Mouse (Mus musculus): ENCODE data around the gene Ddx1. TPM values are rescaled to one million over a fixed set of nuclear protein-coding genes. Genes with fewer than 3 reads are reported as not detected.
A peak's percentile ranks its signal among the peaks of the same experiment; 100 is the strongest.

Gene Ddx1
- polyA plus RNA-seq (2015; fragmentation: Nextera tagmentation; extraction: Ambion mirVana) = 52.4 and 54.0 TPM in 2 replicates

DNA sequence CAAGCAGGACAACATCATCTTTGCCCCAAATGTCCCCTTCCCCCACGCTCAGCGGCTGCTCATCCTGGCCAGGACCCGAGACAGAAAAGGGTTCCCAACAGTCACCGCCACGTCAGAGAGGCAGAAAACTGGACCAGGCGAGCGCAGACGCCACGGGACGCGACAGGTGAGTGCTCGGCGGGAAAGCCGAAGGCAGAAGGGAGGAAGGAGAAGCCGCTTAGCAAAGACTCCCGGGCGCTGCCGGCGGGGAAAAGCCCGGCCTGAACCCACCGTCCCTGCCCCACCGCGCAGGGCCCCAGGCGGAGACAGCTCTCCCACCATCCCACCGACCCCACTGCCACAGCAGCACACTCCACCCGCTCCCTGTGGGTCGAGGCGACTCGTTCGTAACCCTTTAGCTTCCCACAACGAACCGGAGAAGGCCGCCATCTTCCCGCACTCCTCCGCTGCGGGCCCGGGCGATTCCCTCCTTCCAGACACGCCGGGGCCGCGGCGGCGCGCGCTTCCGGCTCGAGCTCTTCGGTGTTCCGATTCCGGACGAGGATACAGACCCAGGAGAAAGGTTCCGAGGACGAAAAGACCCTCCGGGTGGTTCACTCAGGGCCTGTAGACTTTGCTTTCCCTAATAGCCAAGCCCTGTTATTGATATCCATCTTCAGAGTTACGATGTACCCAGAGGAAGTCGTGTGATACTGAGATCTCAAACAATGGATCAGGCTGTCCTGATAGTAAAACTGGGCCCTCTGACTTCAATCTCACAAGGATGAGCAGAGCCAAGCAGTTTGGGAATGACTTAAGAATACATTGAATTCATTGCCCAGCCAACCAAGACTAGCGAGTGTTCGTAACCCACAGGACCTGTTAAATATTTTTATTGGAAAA, at the start of gene Ddx1:
Ddx1 (minus strand) TSS at position 523 of the 882 bp plus-strand sequence.
- peak; percentile 85 for ATAC-seq (ENCODE audit: insufficient read depth)
- peak within 1 kb of the TSS; percentile 70 for H3K27ac ChIP-seq (replicated peaks)
- H3K4me3 ChIP-seq (replicated peaks) = peak within 1 kb of the TSS; percentile 75
- 2% methylated on average over 59 of the region's 59 CpGs for WGBS (ENCODE audit: insufficient replicate concordance)
- peak within 1 kb of the TSS; percentile 85 for H3K9ac ChIP-seq
- H3K4me1 ChIP-seq (replicated peaks) = peaks cover 14% of the 10 kb centered on the region
- no peaks in the 10 kb centered on the region for H3K9me3 ChIP-seq (replicated peaks)
- peaks cover 4% of the 10 kb centered on the region; the same call in 1 of the 2 replicates for H3K27me3 ChIP-seq
- H3K4me2 ChIP-seq = peak within 1 kb of the TSS; percentile 60
- H3K36me3 ChIP-seq (replicated peaks) = peaks cover 18% of the 10 kb centered on the region

DNA sequence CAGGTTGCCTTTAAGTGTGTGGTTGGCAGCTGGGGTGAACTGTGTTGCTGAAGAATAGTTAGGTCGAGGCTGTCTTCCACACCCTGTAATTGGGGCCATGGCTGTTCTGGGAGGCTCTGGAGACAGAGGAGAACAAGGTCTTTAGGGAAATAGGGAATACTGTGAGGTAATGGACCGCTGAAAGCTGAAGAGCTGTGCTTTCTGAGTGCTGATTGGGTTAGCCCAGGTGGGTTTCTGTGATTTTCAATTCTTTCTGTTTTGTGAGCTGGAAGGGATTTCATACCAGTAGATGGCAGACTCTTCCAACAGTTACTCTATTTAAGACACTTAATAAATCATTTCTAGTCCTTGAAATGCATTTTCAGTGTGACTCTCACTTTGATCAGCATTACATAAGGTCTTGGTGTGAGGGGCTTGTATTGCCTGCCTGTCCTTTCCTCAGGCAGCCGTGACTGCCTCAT, 44.4 kb upstream of the Ddx1 start:
- 60% methylated on average over 3 of the region's 3 CpGs for WGBS (ENCODE audit: insufficient replicate concordance)
- Histone ChIP-seq H3K27me3 (no peaks in the 10 kb centered on the region), H3K4me3 (replicated peaks) (no peak overlapping the region), H3K36me3 (replicated peaks) (no peaks in the 10 kb centered on the region), H3K4me1 (replicated peaks) (no peaks in the 10 kb centered on the region), H3K4me2 (no peak overlapping the region), H3K9me3 (replicated peaks) (no peaks in the 10 kb centered on the region), H3K9ac (no peak overlapping the region), H3K27ac (replicated peaks) (no peak overlapping the region)
- no peak for ATAC-seq (ENCODE audit: insufficient read depth)

- 70% methylated on average over 2 of the region's 2 CpGs for WGBS (ENCODE audit: insufficient replicate concordance)
- Histone ChIP-seq H3K27me3 (no peaks in the 10 kb centered on the region), H3K4me2 (no peak overlapping the region), H3K27ac (replicated peaks) (no peak overlapping the region), H3K9me3 (replicated peaks) (no peaks in the 10 kb centered on the region), H3K36me3 (replicated peaks) (0 out of 2 replicates have a peak, but pooled peaks cover 5% of the 10 kb centered on the region), H3K9ac (no peak overlapping the region), H3K4me3 (replicated peaks) (no peak overlapping the region), H3K4me1 (replicated peaks) (no peaks in the 10 kb centered on the region)
- no peak for ATAC-seq (ENCODE audit: insufficient read depth)
Measured at GRCm38 (mm10) chr12:13291453-13291852, 42.4 kb upstream of the Ddx1 start.

- H3K27me3 ChIP-seq = no peaks in the 10 kb centered on the region; the same call in 1 of the 2 replicates
- 37% methylated on average over 16 of the region's 16 CpGs for WGBS (ENCODE audit: insufficient replicate concordance)
- H3K4me1 ChIP-seq (replicated peaks) = peaks cover 18% of the 10 kb centered on the region
- H3K9ac ChIP-seq = peak overlapping the region; percentile 80
- peak overlapping the region; percentile 70 for H3K4me2 ChIP-seq
- H3K9me3 ChIP-seq (replicated peaks) = no peaks in the 10 kb centered on the region
- no peak overlapping the region for H3K27ac ChIP-seq (replicated peaks)
- peak overlapping the region; percentile 95 for H3K4me3 ChIP-seq (replicated peaks)
- ATAC-seq (ENCODE audit: insufficient read depth) = peak; percentile 27; the same call in 1 of the 2 replicates
- H3K36me3 ChIP-seq (replicated peaks) = 0 out of 2 replicates have a peak, but pooled peaks cover 7% of the 10 kb centered on the region
Measured at GRCm38 (mm10) chr12:13269570-13270390, 20.8 kb upstream of the Ddx1 start.

- Histone ChIP-seq H3K4me3 (replicated peaks) (peak within 1 kb of the TSS; percentile 95), H3K27ac (replicated peaks) (no peak within 1 kb of the TSS), H3K27me3 (no peaks in the 10 kb centered on the region; the same call in 1 of the 2 replicates), H3K4me2 (peak within 1 kb of the TSS; percentile 70), H3K9me3 (replicated peaks) (no peaks in the 10 kb centered on the region), H3K4me1 (replicated peaks) (peaks cover 18% of the 10 kb centered on the region), H3K9ac (peak within 1 kb of the TSS; percentile 80), H3K36me3 (replicated peaks) (0 out of 2 replicates have a peak, but pooled peaks cover 2% of the 10 kb centered on the region)
- 3% methylated on average over 38 of the region's 38 CpGs for WGBS (ENCODE audit: insufficient replicate concordance)
- ATAC-seq (ENCODE audit: insufficient read depth) = peak; percentile 89
Measured at GRCm38 (mm10) chr12:13268826-13269449, 19.9 kb upstream of the Ddx1 start, which contains the start of gene Nbas. Nbas (plus strand) TSS chr12:13269133.

DNA sequence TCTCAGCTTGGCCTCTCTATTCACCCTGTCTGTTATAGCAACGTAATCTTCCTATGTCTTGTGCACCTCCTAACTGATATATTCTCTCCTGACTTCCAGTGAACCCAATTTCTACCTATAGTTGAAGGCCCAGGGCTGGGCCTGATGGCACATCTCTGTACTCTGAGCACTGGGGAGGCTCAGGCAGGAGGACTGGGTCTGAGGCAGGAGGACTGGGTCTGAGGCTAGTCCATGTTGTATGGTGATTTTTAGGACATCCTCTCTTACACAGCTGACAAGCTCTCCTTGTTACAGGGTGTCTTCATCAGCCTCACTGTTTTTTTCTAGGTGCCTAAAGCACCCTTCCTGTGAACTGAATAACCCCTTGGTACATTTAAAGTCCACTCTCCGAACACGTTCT, 19.4 kb upstream of the Ddx1 start:
- 37% methylated on average over 3 of the region's 3 CpGs for WGBS (ENCODE audit: insufficient replicate concordance)
- Histone ChIP-seq H3K9ac (no peak overlapping the region), H3K27ac (replicated peaks) (no peak overlapping the region), H3K4me3 (replicated peaks) (peak overlapping the region; percentile 95), H3K9me3 (replicated peaks) (no peaks in the 10 kb centered on the region), H3K36me3 (replicated peaks) (no peaks in the 10 kb centered on the region), H3K4me2 (peak overlapping the region; percentile 70), H3K27me3 (no peaks in the 10 kb centered on the region; the same call in 1 of the 2 replicates), H3K4me1 (replicated peaks) (peaks cover 18% of the 10 kb centered on the region)
- peak; percentile 3; the same call in 1 of the 2 replicates for ATAC-seq (ENCODE audit: insufficient read depth)

GRCm38 (mm10) chr12:13255701-13256100, 6.7 kb upstream of the Ddx1 start:
- Histone ChIP-seq H3K36me3 (replicated peaks) (no peaks in the 10 kb centered on the region), H3K9me3 (replicated peaks) (no peaks in the 10 kb centered on the region), H3K4me2 (no peak overlapping the region), H3K27ac (replicated peaks) (no peak overlapping the region), H3K27me3 (peaks cover 21% of the 10 kb centered on the region; the same call in 1 of the 2 replicates), H3K9ac (no peak overlapping the region), H3K4me3 (replicated peaks) (no peak overlapping the region), H3K4me1 (replicated peaks) (no peaks in the 10 kb centered on the region)
- no peak for ATAC-seq (ENCODE audit: insufficient read depth)
- 63% methylated on average over 2 of the region's 2 CpGs for WGBS (ENCODE audit: insufficient replicate concordance)

DNA sequence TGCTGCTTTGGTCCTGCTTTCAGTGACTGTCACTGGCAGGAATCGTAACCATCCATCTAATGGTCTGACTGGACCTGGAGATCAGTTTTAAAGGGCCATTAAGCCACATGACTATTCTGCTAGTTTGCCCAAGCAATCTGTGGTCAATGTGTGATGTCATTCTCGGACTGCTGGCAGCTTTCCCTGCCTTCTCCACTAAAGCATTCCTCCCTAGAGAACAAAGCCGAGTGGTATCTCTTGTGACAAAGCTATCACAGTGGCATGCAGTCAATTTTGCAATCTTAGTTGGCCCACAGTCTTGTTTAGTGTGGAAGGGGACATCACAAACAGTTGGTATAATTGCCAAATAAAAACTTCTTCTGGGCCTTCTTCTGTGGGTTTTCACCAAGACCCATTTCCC, 6.1 kb upstream of the Ddx1 start:
- Histone ChIP-seq H3K4me2 (no peak overlapping the region), H3K9me3 (replicated peaks) (no peaks in the 10 kb centered on the region), H3K9ac (no peak overlapping the region), H3K4me3 (replicated peaks) (no peak overlapping the region), H3K36me3 (replicated peaks) (no peaks in the 10 kb centered on the region), H3K27me3 (peaks cover 21% of the 10 kb centered on the region; the same call in 1 of the 2 replicates), H3K4me1 (replicated peaks) (no peaks in the 10 kb centered on the region), H3K27ac (replicated peaks) (no peak overlapping the region)
- 30% methylated on average over 3 of the region's 3 CpGs for WGBS (ENCODE audit: insufficient replicate concordance)
- no peak for ATAC-seq (ENCODE audit: insufficient read depth)

GRCm38 (mm10) chr12:13249573-13249919, 533 bp upstream of the Ddx1 start:
- 79% methylated on average over 3 of the region's 3 CpGs for WGBS (ENCODE audit: insufficient replicate concordance)
- Histone ChIP-seq H3K36me3 (replicated peaks) (peaks cover 13% of the 10 kb centered on the region; the same call in 1 of the 2 replicates), H3K27me3 (peaks cover 4% of the 10 kb centered on the region; the same call in 1 of the 2 replicates), H3K4me3 (replicated peaks) (peak overlapping the region; percentile 75), H3K4me1 (replicated peaks) (peaks cover 14% of the 10 kb centered on the region), H3K4me2 (peak overlapping the region; percentile 60), H3K9ac (peak overlapping the region; percentile 85; the same call in 1 of the 2 replicates), H3K27ac (replicated peaks) (no peak overlapping the region), H3K9me3 (replicated peaks) (no peaks in the 10 kb centered on the region)
- ATAC-seq (ENCODE audit: insufficient read depth) = no peak

DNA sequence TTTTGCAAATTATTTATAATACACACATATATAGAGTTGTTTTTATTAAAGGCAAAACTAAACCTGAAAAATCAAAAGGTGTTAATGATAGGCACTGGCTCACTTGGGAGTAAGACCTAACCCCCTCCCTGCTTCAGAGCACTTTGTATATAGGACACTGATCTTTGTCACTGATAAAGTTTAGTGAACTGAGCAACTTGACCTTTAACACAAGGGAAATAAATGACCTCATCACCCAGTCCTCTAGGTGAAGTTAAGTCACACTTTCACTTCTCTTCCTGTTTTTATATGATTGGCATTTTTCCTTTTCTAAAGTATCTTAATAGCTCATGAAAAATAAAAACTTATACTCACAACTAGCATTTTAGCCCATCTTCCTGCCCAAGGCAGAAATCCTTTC, 6.6 kb downstream of the Ddx1 start:
- H3K36me3 ChIP-seq (replicated peaks) = peaks cover 68% of the 10 kb centered on the region
- no peak for ATAC-seq (ENCODE audit: insufficient read depth)

More for the DNA sequence above, 6.6 kb downstream of the Ddx1 start:
- H3K27ac ChIP-seq (replicated peaks) = no peak overlapping the region
- H3K9me3 ChIP-seq (replicated peaks) = no peaks in the 10 kb centered on the region
- H3K4me2 ChIP-seq = no peak overlapping the region
- H3K9ac ChIP-seq = no peak overlapping the region
- no peaks in the 10 kb centered on the region for H3K27me3 ChIP-seq
- peaks cover 2% of the 10 kb centered on the region for H3K4me1 ChIP-seq (replicated peaks)
- H3K4me3 ChIP-seq (replicated peaks) = no peak overlapping the region

All from liver, embryonic 15.5 days (tissue).